Mouse (Mus musculus): ENCODE measurements at regions not wholly inside any gene's neighbourhood (a gene's known extent, or its start where the extent isn't known, plus 50 kb on each side); places are given as distances from the start of the nearest gene placed in this dataset.

DNA sequence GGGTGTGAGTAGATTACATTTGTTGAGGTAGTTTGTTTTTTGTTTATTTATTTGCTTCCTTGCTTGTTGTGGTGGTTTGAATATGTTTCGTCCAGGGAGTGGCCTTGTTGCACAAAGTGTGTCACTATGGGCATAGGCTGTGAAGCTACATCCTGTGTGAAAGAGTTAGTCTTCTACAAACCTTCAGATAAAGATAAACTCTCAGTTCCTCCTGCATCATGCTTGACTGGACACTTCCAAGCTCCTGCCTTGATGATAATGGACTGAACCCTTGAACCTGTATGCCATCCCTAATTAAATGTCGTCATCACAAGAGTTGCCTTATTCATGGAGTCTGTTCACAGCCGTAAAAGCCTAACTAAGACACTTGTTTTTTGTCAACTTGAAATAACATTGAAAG lies 418.9 kb upstream of the Mef2c start:
- no peak for DNase-seq
- intact Hi-C loops (cut with DNase I): no loop called here

DNA sequence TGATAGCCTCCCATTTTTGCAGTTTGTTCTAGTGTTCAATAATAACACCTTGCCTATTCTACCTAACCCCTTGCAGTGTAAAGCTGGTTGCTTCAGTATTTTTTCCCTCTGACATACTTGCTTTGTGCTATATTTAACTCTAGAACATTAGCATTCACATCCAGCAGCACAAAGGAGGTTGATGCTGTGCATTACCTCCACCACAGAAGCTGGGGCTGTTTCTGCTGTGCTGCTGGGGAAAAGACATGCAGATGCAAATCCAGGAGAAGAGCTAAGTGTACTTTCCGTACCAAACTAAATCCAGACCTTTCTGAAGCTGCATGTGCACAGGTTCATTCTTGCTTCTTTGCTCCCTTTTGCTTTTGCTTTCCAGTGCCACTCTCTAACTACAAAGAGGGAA lies 403.9 kb upstream of the Mef2c start:
- intact Hi-C loops (cut with DNase I): no loop called here
- no peak for DNase-seq

DNA sequence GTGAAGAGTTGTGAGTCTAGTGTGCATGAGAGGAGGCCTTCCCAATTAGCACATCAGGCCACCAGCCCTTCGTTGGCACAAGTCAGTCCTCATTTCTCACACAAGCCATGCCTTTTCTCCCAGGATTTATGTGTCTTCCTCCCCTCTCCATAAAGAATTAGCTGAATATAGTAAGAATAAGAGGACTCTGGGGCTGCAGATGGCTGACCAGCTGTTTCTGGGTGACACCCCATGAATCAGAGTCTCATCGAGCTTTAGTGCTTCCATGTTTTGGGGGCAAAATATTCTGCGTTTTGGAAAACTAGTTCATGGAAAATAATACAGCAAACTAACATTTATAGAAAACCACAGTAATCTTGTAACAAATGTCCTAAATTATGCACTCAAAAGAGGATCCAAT lies 393.2 kb upstream of the Mef2c start:
- intact Hi-C loops (cut with DNase I): no loop called here
- no peak for DNase-seq

DNA sequence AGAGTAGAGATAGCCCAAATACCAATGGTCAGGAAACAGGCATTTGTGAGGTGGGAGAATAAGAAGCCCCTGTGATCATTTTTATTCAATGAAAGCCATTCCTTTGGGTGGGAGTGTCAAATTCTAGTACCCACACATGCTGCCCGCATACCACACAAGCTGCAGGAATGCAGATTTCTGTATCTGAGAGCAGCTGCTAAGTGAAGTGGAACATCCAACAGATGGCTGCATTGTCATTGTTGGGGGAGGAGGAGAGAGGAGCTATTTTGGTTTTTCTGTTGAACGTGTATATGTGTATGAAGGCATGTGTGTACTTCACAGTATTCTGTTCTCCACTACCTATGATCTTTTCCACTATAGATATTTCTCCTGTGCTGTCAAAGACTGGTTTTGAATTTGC lies 392.3 kb upstream of the Mef2c start:
- intact Hi-C loops (cut with DNase I): no loop called here
- DNase-seq: peak; percentile 8

DNA sequence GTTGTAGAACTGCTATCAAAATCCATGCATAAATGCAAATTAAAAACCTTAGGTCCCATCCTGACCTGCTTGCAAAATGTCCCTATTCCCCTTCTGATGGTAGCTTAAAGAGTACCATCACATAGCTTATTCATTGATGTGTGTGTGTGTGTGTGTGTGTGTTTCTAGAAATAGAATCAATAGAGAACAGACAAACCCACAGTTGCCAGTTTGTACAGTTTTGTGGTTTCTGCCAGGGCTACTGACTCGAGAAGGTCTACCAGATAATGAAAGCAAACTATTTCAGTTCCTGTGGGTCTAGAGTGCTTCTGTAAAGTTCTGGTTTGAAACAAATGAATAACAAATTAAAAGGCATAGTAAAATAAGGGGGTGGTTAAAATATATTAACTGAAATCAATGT lies 391.5 kb upstream of the Mef2c start:
- DNase-seq: no peak
- intact Hi-C loops (cut with DNase I): no loop called here

DNA sequence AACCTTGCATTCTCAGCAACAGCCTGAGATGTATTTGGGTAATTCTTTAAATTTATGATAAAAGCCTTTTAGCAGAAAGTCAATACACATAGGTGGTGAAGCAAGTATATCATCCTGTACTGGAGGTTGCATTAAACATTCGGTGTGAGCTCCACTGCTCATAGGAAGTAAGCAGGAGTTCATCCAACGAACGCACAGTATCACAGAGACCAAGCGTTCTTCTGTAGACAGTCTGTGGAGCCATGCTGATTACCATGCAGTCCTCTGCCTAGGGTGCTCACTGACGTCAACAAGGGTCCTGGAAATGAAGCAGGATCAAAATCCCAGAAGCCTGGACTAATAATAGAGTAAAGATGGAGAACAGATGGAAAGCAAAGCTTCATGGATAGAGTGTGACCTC lies 391.1 kb upstream of the Mef2c start:
- intact Hi-C loops (cut with DNase I): no loop called here
- DNase-seq: no peak

DNA sequence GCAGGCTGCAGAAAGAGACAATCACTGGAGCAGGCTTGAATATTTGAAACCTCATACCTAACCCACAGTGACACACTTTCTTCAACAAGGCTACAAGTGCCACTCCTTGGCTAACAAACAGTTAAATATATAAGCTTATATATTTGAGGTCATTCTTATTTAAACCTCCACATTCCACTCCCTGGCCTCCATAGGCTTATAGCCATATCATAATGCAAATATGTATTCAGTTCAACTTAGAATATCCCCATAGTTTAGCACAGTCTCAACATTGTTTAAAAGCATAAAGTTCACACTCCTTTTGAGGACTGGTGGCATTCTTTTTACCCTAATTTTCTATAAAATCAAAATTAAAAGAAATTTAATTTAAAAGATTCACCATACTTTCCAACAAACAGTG lies 390.0 kb upstream of the Mef2c start:
- no peak for DNase-seq
- intact Hi-C loops (cut with DNase I): no loop called here

DNA sequence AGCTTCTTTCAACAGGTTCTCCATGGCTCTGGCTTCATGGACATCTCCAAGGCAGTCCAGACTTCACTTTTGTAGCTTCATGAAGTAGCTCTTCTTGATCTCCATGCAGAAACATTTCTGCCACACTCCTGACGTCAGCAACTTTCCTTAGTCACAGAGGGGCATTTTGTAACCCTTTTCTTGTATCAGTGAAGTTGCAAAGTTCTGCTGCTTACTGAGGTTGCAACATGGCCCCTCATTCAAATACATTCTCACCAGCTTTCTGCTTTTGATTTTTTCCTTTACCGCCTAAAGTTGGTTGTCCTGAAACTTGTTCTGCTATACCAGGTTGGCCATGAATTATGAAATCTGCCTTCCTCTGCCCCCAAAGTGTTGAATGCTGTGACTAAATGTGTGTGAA lies 389.4 kb upstream of the Mef2c start:
- intact Hi-C loops (cut with DNase I): no loop called here
- no peak for DNase-seq

DNA sequence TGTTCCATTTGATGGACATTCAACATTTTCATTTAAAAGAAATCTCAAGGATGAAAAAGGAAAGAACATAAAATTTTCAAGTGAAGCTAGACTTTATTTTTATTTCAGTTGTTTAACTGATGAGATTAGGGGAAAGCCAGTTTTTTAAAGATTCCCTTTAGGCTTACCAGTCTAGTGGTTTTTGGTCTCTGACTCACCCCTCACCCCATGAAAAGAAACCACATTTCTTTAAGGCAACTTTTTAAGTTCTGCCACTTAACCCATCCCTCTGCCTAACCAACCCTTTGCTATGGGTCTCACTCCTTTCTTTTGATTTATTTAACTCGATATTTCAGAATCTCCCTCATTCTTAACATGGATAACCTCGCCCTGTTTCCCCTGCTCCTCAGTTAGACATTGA lies 388.1 kb upstream of the Mef2c start:
- DNase-seq: no peak
- intact Hi-C loops (cut with DNase I): no loop called here

DNA sequence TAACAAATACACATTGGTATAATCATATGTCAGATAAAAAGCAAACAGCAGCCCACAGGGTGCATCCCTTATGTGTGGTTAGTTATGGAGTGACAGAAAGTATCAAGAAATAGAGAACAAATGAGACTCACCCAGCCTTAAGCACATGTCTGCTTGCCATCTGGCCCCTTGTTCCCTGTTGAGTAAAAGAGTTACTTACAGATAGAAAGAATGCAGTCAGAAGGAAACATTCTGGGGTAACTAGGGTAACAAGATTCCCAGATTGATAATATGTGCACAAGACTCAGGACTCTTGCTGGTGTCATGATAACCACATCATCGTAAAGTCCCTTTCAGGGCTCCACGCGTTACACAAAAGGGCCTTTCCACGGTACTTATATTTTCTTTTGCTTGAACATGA lies 383.5 kb upstream of the Mef2c start:
- intact Hi-C loops (cut with DNase I): no loop called here

DNA sequence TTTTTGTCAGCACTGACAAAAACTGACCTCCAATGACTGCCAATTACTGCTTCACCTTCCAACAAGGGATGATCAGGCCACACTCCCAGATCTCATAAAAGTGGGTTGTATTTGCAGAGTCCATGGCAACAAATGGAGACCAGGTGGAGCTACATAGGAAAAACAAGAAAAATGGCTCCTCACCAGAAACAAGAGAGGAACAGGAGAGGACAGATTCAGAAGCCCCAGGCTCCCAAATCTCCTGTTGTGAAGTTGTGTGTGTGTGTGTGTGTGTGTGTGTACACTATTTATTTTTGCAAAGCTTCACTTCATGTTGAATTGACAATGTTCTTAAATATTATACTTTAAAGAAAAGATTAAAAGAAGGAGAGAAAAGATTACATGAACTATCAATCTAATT lies 380.2 kb upstream of the Mef2c start:
- intact Hi-C loops (cut with DNase I): no loop called here
- no peak for DNase-seq

More for the DNA sequence above, 383.5 kb upstream of the Mef2c start:
- no peak for DNase-seq

DNA sequence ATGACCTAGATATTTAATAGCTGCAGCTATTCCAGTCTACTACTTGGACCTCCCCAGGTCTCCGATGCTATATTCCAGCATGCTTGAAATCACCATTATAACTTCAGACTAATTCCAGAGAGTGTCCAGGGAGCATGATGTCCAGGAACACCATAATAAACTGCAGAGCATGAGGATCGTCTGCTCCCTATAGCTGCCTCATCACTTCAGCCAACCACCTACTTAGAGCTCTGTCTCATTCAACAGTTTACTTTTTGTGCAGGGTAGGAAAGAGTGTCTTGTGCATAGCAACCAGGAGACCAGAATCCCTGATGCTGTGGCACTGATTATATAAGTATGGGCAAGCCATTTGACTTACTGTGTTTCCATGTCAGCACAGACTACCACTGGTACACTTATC lies 379.2 kb upstream of the Mef2c start:
- DNase-seq: no peak
- intact Hi-C loops (cut with DNase I): no loop called here

DNA sequence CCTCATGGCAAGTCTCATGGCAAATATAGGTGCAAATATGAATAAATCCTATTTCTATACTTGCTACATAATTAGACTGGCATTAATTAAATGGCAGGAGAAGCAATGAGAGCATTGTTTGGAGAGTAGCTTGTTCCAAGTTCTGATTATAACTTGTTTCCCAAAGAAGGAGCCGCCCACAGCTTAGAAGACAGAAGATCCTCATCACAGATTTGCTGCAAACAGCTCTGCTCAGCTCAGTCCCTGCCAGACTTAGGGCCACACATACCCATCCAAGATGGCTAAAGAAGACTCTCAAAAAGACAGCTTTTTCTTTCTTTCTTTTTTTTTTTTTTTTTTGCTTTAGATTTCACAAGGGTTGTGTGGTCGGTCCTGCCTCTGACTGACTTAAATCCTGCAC lies 377.4 kb upstream of the Mef2c start:
- intact Hi-C loops (cut with DNase I): no loop called here
- DNase-seq: no peak

DNA sequence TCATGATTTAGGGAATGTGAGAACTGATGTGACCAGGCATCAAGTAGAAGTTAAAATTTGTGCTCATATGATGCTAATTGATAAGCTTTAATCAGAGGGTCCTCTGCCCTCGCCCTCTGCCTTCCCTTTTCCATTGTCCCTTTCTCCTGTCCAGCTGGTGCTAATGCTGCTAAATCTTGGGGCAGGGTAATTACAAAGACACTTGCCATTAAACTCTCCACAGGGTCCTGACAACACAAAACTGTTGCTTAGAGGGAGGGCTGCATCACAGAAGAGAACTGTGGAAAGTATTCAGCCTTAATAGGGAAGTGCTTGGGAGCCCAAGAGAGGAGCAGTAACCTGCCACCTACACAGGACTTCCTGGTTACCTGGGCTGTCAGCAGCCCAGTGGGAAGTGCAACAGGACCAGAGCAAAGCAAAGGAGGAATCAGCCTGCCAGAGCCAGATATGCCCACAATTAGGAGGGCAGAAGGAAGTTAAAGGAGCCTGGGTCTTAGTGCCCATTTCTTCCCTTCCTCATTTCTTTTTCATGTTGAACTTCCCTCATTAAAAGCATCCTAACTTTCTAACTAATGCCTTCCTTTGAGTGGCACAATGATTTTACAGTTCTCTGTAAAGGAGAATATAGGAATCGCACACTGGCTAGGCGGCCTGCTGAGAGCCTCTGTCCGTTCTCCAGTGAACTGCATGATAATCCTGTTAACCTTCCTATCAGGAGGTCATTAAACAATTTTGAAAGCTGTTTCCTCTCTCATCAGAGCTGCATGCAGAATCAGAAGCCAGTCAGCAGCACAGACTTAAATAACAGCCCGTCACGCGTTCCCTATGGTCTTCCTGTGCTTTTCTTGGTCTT lies 372.5 kb upstream of the Mef2c start:
- DNase-seq: no peak
- intact Hi-C loops (cut with DNase I): loop anchor here (10.0 kb wide), 1 partner anchor 187 kb away; no protein-coding TSS in a partner anchor

DNA sequence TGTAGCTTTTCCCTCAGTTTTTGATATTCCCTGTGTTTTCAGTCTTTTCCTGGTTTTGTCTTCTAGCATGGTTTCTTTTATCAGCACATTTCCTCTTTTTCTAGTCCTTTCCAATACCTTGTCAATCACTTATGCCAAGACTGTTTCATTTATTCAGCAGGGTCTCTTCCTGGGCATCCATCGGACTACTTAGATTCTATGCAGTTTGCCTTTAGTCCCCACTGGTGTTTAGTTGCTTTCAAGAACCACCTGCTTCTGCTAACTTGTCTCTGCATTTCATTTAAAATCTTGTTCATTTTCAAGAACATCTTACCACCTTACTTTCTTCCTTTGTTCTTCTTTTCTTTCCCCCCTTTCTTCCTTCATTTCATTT lies 371.9 kb upstream of the Mef2c start:
- no peak for DNase-seq
- intact Hi-C loops (cut with DNase I): loop anchor here (10.0 kb wide), 1 partner anchor 187 kb away; no protein-coding TSS in a partner anchor

DNA sequence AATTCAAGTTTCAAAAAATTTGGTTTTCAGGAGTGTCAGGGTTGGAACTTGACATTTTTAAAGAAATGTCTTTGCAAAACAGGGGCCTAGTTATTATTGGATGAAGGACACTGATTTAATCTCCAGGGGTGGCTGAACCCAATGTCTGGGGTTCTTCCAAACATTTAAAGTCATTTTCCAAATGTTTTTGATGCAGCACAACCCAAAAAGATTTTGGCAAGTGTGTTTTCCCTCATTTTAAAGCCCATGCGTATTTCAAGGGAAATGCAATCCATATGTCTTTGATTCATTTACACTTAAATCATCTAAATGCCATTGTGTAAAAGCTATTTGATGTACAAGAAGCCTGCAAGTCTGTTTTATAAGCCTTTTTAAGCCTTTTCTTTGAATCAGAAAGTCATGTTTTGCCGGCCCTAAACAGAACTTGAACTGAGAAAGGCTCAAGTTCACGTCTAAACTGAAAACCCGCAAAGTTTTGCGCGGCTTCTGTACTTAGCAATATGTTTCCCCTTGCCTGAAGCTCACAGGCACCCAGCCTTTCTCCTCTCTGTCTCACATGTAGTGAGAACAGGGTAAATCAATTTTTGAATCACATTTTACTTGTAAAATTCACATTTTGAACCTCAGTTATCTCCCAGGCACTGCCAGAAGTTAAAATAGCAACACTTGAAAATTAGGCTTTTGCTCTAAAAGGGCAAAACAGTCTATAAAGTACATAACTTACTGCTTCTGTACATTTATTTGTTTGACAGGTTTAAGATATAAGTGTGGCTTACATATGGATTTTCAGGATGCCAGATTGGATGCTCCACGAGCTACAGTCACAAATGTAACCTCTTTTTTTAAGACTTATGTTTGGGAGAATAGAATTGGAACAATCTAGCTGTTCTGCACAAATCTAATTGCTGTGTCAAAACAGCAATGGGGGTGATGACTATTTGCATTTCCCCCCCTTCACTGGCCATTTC lies 370.9 kb upstream of the Mef2c start:
- intact Hi-C loops (cut with DNase I): loop anchor here (10.0 kb wide), 1 partner anchor 188 kb away; no protein-coding TSS in a partner anchor
- DNase-seq: no peak

DNA sequence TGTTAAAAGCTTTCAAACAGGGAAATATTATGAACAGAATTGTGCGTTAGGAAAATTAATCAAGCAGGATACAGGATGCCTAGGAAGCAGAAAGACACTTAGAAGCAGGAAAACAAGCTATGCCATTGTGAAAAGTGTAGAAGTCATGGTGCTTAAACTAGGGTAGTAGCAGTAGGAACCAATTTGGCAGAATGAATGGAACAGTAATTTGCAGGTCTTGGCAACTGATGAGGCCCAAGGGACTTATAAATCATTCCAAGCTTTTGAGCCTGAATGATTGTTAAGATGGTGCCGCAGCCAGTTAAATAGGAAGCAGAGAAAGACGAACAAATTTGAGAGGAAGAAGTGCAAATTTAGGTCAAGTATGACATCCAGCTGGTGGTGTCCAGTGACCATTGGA lies 360.5 kb upstream of the Mef2c start:
- no peak for DNase-seq
- intact Hi-C loops (cut with DNase I): no loop called here

DNA sequence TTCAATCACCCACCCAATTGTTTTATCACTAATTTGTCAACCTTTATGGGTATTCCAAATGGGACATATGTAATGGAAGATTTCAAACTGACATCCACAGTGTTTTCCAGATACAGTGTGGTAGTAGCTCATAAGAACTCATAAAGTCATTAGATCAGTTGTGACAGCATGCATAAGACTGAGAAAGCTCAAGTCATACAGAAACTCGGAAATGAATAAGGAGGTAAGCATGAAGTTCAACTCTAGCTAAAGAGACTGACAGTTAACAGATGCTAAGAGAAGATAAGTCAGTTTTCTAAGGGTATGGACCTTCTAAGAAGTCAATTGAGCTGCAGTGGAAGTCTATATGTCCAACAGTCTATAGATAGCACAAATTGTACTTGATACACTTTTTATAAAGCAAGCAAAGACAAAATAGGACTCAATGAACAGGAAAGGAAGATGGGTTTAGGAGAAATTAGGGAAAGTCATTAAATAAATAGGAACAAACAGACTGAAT lies 349.2 kb upstream of the Mef2c start:
- DNase-seq: no peak
- intact Hi-C loops (cut with DNase I): no loop called here

DNA sequence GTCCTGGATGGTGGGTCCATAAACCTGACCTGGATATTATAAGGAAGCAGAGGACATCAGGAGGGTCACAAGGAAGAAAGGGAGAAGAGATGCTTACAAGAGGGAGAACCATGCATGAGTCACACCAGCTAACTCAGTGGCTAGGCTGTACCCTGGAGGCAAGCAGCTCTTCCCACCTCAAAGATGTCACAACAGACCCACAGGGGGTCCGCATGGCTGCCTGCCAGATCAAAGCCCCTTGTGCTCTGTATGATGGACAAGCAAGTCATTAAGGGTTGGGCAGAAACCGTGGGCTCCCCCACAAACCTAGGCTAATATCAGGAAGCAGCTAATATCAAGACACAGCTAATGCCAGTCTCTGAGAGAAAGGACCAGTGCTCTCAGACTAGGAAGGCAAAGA lies 343.9 kb upstream of the Mef2c start:
- intact Hi-C loops (cut with DNase I): no loop called here
- peak; percentile 2 for DNase-seq

DNA sequence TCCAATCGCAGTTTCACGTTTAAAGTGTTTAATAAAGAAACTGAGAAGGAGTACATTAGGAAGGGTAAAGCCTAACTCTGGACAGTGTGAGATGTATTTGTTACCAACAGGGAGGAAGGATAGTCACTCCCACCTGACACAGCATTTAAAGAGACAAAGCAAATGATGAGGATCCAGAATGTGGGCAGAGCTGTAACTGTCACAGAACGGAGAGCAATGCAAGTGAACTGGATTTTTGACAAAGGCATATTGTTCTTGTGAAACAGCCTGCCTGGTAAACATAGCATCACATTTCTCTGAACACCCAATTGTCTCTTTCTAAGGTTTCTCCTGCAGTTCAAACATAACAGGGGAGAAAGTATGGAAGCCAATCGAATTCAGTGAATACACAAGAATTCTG lies 341.1 kb upstream of the Mef2c start:
- no peak for DNase-seq
- intact Hi-C loops (cut with DNase I): no loop called here

DNA sequence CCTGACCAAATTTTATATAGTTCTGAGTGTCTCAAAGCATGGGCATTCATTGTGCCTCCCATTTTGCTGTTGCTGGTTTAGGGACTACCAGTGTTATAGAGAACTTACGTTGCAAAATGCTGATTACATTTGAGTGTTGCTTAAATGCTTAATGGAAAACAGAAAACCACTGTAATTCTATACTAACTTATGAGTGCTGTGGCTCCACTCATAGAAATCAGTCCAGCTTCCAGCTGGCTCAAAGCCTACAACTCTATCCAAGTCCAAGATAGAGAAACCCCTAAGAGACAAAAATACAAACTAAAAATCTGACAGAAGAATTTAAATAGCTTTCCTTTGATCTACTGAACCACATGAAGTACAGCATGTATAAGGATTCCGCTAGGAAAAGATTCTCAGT lies 328.7 kb upstream of the Mef2c start:
- intact Hi-C loops (cut with DNase I): no loop called here
- no peak for DNase-seq
